Mouse (Mus musculus): Measurements from ENCODE around the gene Sp7.

DNA sequence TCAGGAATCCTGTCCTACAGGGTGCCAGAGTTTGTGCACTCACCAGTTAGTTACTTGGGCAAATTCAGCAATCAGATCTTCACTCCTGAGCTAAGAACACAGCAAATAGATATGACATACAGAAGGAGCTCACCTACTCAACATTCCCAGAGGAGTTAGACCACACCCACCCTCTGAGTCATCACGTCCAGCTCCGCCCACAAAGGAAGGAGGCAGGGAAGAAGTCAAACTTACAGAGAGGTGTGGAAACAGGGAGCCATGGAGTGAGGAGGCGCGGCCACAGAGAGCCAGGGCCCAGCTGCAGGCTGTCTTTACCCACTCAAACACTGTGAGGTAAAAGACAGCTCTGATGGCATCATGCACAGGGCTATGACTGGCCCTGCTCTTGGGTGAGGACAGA lies 20.5 kb downstream of the Sp7 start:
- TF ChIP-seq CTCF (IDR thresholded peaks at IDR 0.05; ENCODE audit: extremely low read depth, insufficient read length, insufficient replicate concordance, low read depth, low read length) (no peak), POLR2A (IDR thresholded peaks at IDR 0.05; ENCODE audit: low read depth, low read length) (no peak)

Measured in small intestine, adult 2 months (tissue).